Comparison of ENCODE assay signal across 25 mouse cellular contexts in the genomic region with DNA sequence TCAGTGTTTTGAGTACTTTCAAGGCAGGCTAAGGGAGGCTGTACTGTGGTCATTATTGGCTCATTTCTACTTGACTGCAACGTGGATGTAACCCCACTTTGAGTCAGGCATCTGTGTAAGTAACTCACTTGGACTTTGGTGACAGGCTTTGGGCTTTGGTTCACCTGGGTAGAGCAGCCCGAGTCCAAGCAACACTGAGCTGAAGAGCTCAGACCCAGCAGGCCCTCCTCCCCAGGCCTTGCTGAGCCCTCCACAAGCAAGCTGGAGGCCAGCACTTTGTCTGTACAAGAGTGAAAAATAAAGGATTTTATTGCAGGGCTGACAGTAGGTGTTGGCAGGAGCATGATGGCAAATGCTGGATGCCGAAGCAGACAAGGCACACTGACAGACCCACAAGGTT. TPM values are rescaled to one million over a fixed set of nuclear protein-coding genes. Genes with fewer than 3 reads are reported as not detected.
A peak's percentile ranks its signal among the peaks of the same experiment; 100 is the strongest.
DNase-seq lines count a peak whose midpoint lies in the region; ATAC-seq lines count a peak whose summit lies in the region.
"Had no signal": no experiment of that assay in that cellular context is flagged by ENCODE, and none has a peak within 500 bp of the region (broad histone marks: within the 10 kb centered on the region; RNA-seq: fewer than 3 reads in every experiment).

No protein-coding gene starts in this region.

- no peak overlapping the region for H3K4me2 ChIP-seq in forebrain, embryonic 11.5 days (ENCODE audit: low read depth, low read length, severe bottlenecking)
- no peak overlapping the region for H3K4me2 ChIP-seq in forebrain, embryonic 16.5 days (ENCODE audit: low read length)
- no peak overlapping the region for H3K4me2 ChIP-seq in hindbrain, embryonic 13.5 days
- no peak overlapping the region for H3K4me2 ChIP-seq in hindbrain, embryonic 11.5 days (replicated peaks; ENCODE audit: low read depth, low read length)
- H3K4me2 ChIP-seq in limb, embryonic 15.5 days = no peak overlapping the region
- H3K4me2 ChIP-seq: heart, embryonic 11.5 days; hindbrain, embryonic 12.5 days had no signal

- peak; percentile 46 for DNase-seq in forebrain, embryonic 11.5 days (ENCODE audit: low spot score)
- DNase-seq in hindbrain, embryonic 11.5 days (ENCODE audit: low spot score) = no peak
- no peak for DNase-seq in limb, embryonic 10.5 days (ENCODE audit: low spot score)
- peak; percentile 27 for DNase-seq in testis, postnatal 10 days (ENCODE audit: low spot score)
- DNase-seq in testis, postnatal 14 days (ENCODE audit: low spot score) = no peak
- DNase-seq: adrenal gland, adult 2 months; B cell, adult 2 months; cerebellum, adult 11 months; cerebellum, adult 8-10 months; gastrocnemius, postnatal 25 days; heart, postnatal 4 days had no signal

- no peaks in the 10 kb centered on the region for H3K4me1 ChIP-seq in forebrain, embryonic 11.5 days (replicated peaks; ENCODE audit: control insufficient read depth, insufficient read depth, low read length)
- H3K4me1 ChIP-seq in forebrain, embryonic 16.5 days (replicated peaks; ENCODE audit: control insufficient read depth, insufficient read depth, low read length) = no peaks in the 10 kb centered on the region
- no peaks in the 10 kb centered on the region for H3K4me1 ChIP-seq in hindbrain, embryonic 13.5 days (replicated peaks)
- no peaks in the 10 kb centered on the region for H3K4me1 ChIP-seq in hindbrain, embryonic 11.5 days (replicated peaks; ENCODE audit: control insufficient read depth, insufficient read depth, low read length)
- H3K4me1 ChIP-seq in limb, embryonic 15.5 days = no peaks in the 10 kb centered on the region
- H3K4me1 ChIP-seq in limb, embryonic 10.5 days = 0 out of 2 replicates have a peak, but pooled peaks cover 2% of the 10 kb centered on the region
- H3K4me1 ChIP-seq: forebrain, embryonic 10.5 days; hindbrain, embryonic 12.5 days had no signal

- ATAC-seq in forebrain, embryonic 11.5 days (replicated peaks; ENCODE audit: low FRiP score) = no peak
- no peak for ATAC-seq in forebrain, embryonic 16.5 days
- no peak for ATAC-seq in hindbrain, embryonic 13.5 days (ENCODE audit: low FRiP score)
- ATAC-seq in hindbrain, embryonic 11.5 days (ENCODE audit: low FRiP score) = no peak
- no peak for ATAC-seq in limb, embryonic 15.5 days (ENCODE audit: insufficient number of reproducible peaks, low FRiP score, low TSS enrichment, low read depth)
- ATAC-seq: forebrain, embryonic 14.5 days; hindbrain, embryonic 16.5 days; intestine, embryonic 16.5 days had no signal

- no peaks in the 10 kb centered on the region for H3K27me3 ChIP-seq in forebrain, embryonic 11.5 days (ENCODE audit: control insufficient read depth, insufficient read depth, low read length)
- H3K27me3 ChIP-seq in forebrain, embryonic 16.5 days (replicated peaks; ENCODE audit: control insufficient read depth, insufficient read depth, low read length) = no peaks in the 10 kb centered on the region
- no peaks in the 10 kb centered on the region for H3K27me3 ChIP-seq in hindbrain, embryonic 13.5 days
- no peaks in the 10 kb centered on the region for H3K27me3 ChIP-seq in hindbrain, embryonic 11.5 days (ENCODE audit: control insufficient read depth, insufficient read depth, low read length)
- no peaks in the 10 kb centered on the region for H3K27me3 ChIP-seq in limb, embryonic 15.5 days
- no peaks in the 10 kb centered on the region for H3K27me3 ChIP-seq in limb, embryonic 10.5 days (ENCODE audit: low read depth, poor library complexity, severe bottlenecking)
- H3K27me3 ChIP-seq: CH12.LX; hindbrain, embryonic 12.5 days had no signal

- peaks cover 2% of the 10 kb centered on the region; the same call in 1 of the 2 replicates for H3K36me3 ChIP-seq in forebrain, embryonic 11.5 days (ENCODE audit: control insufficient read depth, insufficient read depth, low read length)
- peaks cover 44% of the 10 kb centered on the region for H3K36me3 ChIP-seq in forebrain, embryonic 16.5 days (ENCODE audit: control insufficient read depth, insufficient read depth)
- peaks cover 86% of the 10 kb centered on the region for H3K36me3 ChIP-seq in hindbrain, embryonic 13.5 days
- H3K36me3 ChIP-seq in hindbrain, embryonic 11.5 days (ENCODE audit: control insufficient read depth, insufficient read depth, low read length) = 0 out of 2 replicates have a peak, but pooled peaks cover 2% of the 10 kb centered on the region
- peaks cover 73% of the 10 kb centered on the region for H3K36me3 ChIP-seq in limb, embryonic 15.5 days
- peaks cover 92% of the 10 kb centered on the region for H3K36me3 ChIP-seq in limb, embryonic 10.5 days

- 85% methylated on average over 3 of the region's 3 CpGs for WGBS in forebrain, embryonic 11.5 days
- WGBS in forebrain, embryonic 16.5 days = 80% methylated on average over 3 of the region's 3 CpGs
- WGBS in hindbrain, embryonic 13.5 days = 79% methylated on average over 3 of the region's 3 CpGs
- WGBS in hindbrain, embryonic 11.5 days = 83% methylated on average over 3 of the region's 3 CpGs
- 58% methylated on average over 3 of the region's 3 CpGs for WGBS in limb, embryonic 15.5 days
- 71% methylated on average over 3 of the region's 3 CpGs for WGBS in limb, embryonic 10.5 days

- no peak overlapping the region for H3K27ac ChIP-seq in forebrain, embryonic 11.5 days (ENCODE audit: low read depth, low read length)
- no peak overlapping the region for H3K27ac ChIP-seq in forebrain, embryonic 16.5 days (ENCODE audit: low read length)
- H3K27ac ChIP-seq in hindbrain, embryonic 13.5 days = 0 out of 2 replicates have a peak overlapping the region, but pooled peaks have one; percentile 18
- H3K27ac ChIP-seq in hindbrain, embryonic 11.5 days (ENCODE audit: low read depth, low read length) = no peak overlapping the region
- peak overlapping the region; percentile 30; the same call in 1 of the 2 replicates for H3K27ac ChIP-seq in limb, embryonic 15.5 days
- no peak overlapping the region for H3K27ac ChIP-seq in limb, embryonic 10.5 days
- H3K27ac ChIP-seq: forebrain, embryonic 10.5 days; heart, adult 2 months; hindbrain, embryonic 12.5 days had no signal

- no peak overlapping the region for H3K9ac ChIP-seq in forebrain, embryonic 11.5 days (ENCODE audit: low read length)
- no peak overlapping the region for H3K9ac ChIP-seq in forebrain, embryonic 16.5 days (replicated peaks; ENCODE audit: low read depth, low read length)
- no peak overlapping the region for H3K9ac ChIP-seq in hindbrain, embryonic 13.5 days
- H3K9ac ChIP-seq in hindbrain, embryonic 11.5 days (ENCODE audit: low read depth, low read length) = no peak overlapping the region
- no peak overlapping the region for H3K9ac ChIP-seq in limb, embryonic 15.5 days
- H3K9ac ChIP-seq: hindbrain, embryonic 12.5 days had no signal

- H3K4me3 ChIP-seq in forebrain, embryonic 11.5 days (ENCODE audit: low read depth, low read length) = no peak overlapping the region
- no peak overlapping the region for H3K4me3 ChIP-seq in forebrain, embryonic 16.5 days (replicated peaks; ENCODE audit: low read length)
- H3K4me3 ChIP-seq in hindbrain, embryonic 13.5 days = no peak overlapping the region
- no peak overlapping the region for H3K4me3 ChIP-seq in hindbrain, embryonic 11.5 days (ENCODE audit: low read depth, low read length)
- no peak overlapping the region for H3K4me3 ChIP-seq in limb, embryonic 15.5 days
- H3K4me3 ChIP-seq in limb, embryonic 10.5 days = no peak overlapping the region
- H3K4me3 ChIP-seq: forebrain, embryonic 10.5 days; heart, adult 2 months; hindbrain, embryonic 12.5 days had no signal

- no peaks in the 10 kb centered on the region for H3K9me3 ChIP-seq in forebrain, embryonic 11.5 days (ENCODE audit: control insufficient read depth, low read length)
- no peaks in the 10 kb centered on the region for H3K9me3 ChIP-seq in forebrain, embryonic 16.5 days (ENCODE audit: control insufficient read depth, low read length)
- H3K9me3 ChIP-seq in hindbrain, embryonic 13.5 days = no peaks in the 10 kb centered on the region
- H3K9me3 ChIP-seq in hindbrain, embryonic 11.5 days (ENCODE audit: control insufficient read depth, low read length) = no peaks in the 10 kb centered on the region
- H3K9me3 ChIP-seq in limb, embryonic 15.5 days = no peaks in the 10 kb centered on the region
- H3K9me3 ChIP-seq in limb, embryonic 10.5 days (replicated peaks) = no peaks in the 10 kb centered on the region
- H3K9me3 ChIP-seq: forebrain, embryonic 10.5 days; hindbrain, embryonic 12.5 days had no signal

RNA-seq across cellular contexts. Expression of a gene that starts 12.2 kb away (rescaled TPM):
- 833 and 855 TPM in 2 replicates for polyA plus RNA-seq in forebrain, embryonic 11.5 days (2014; fragmentation: Nextera tagmentation; extraction: Ambion mirVana)
- polyA plus RNA-seq in forebrain, embryonic 16.5 days (2015; fragmentation: Nextera tagmentation; extraction: Ambion mirVana) = 660 and 710 TPM in 2 replicates
- polyA plus RNA-seq in hindbrain, embryonic 13.5 days (2015; fragmentation: Nextera tagmentation; extraction: Ambion mirVana) = 534 and 549 TPM in 2 replicates
- polyA plus RNA-seq in hindbrain, embryonic 11.5 days (2014; fragmentation: Nextera tagmentation; extraction: Ambion mirVana) = 854 and 865 TPM in 2 replicates
- 370 and 395 TPM in 2 replicates for polyA plus RNA-seq in limb, embryonic 15.5 days (2015; fragmentation: Nextera tagmentation; extraction: Ambion mirVana)
- 586 and 668 TPM in 2 replicates for polyA plus RNA-seq in limb, embryonic 10.5 days (2016; fragmentation: Nextera tagmentation; extraction: Ambion mirVana)

RNA-seq across cellular contexts. Expression of a gene that starts 34.7 kb away (rescaled TPM):
- polyA plus RNA-seq in forebrain, embryonic 11.5 days (2014; fragmentation: Nextera tagmentation; extraction: Ambion mirVana) = 0.47 TPM in 1 of 2 replicates, not detected in the other
- polyA plus RNA-seq in forebrain, embryonic 16.5 days (2015; fragmentation: Nextera tagmentation; extraction: Ambion mirVana) = 0.75 and 1.2 TPM in 2 replicates
- 0.75 and 1.4 TPM in 2 replicates for polyA plus RNA-seq in hindbrain, embryonic 13.5 days (2015; fragmentation: Nextera tagmentation; extraction: Ambion mirVana)
- 0.22 and 0.51 TPM in 2 replicates for polyA plus RNA-seq in hindbrain, embryonic 11.5 days (2014; fragmentation: Nextera tagmentation; extraction: Ambion mirVana)
- polyA plus RNA-seq in limb, embryonic 15.5 days (2015; fragmentation: Nextera tagmentation; extraction: Ambion mirVana) = 0.37 TPM in 1 of 2 replicates, not detected in the other
- polyA plus RNA-seq in limb, embryonic 10.5 days (2016; fragmentation: Nextera tagmentation; extraction: Ambion mirVana) = 0.43 TPM in 1 of 2 replicates, not detected in the other
- polyA plus RNA-seq: adrenal gland, adult 2 months; embryonic facial prominence, embryonic 11.5 days; heart, embryonic 11.5 days; heart, embryonic 14.5 days; heart, postnatal 0 days had no signal

RNA-seq across cellular contexts. Expression of a gene that starts 41.9 kb away (rescaled TPM):
- 23.9 and 26.7 TPM in 2 replicates for polyA plus RNA-seq in forebrain, embryonic 11.5 days (2014; fragmentation: Nextera tagmentation; extraction: Ambion mirVana)
- 28.6 and 31.2 TPM in 2 replicates for polyA plus RNA-seq in forebrain, embryonic 16.5 days (2015; fragmentation: Nextera tagmentation; extraction: Ambion mirVana)
- 22.7 and 27.5 TPM in 2 replicates for polyA plus RNA-seq in hindbrain, embryonic 13.5 days (2015; fragmentation: Nextera tagmentation; extraction: Ambion mirVana)
- 25.9 and 29.9 TPM in 2 replicates for polyA plus RNA-seq in hindbrain, embryonic 11.5 days (2014; fragmentation: Nextera tagmentation; extraction: Ambion mirVana)
- polyA plus RNA-seq in limb, embryonic 15.5 days (2015; fragmentation: Nextera tagmentation; extraction: Ambion mirVana) = 23.5 and 24.3 TPM in 2 replicates
- 22.5 and 22.6 TPM in 2 replicates for polyA plus RNA-seq in limb, embryonic 10.5 days (2016; fragmentation: Nextera tagmentation; extraction: Ambion mirVana)

Comparison
In these comparisons a context has a peak if more than half of its experiments do, and no peak if none do; other contexts are left out.
1. DNase-seq: peak in forebrain, embryonic 11.5 days (single experiment) and testis, postnatal 10 days (single experiment); none in hindbrain, embryonic 11.5 days (single experiment), limb, embryonic 10.5 days (single experiment) and testis, postnatal 14 days (single experiment).
2. H3K27ac ChIP-seq: peak in hindbrain, embryonic 13.5 days (single experiment) and limb, embryonic 15.5 days (single experiment); none in forebrain, embryonic 11.5 days (single experiment), forebrain, embryonic 16.5 days (single experiment), hindbrain, embryonic 11.5 days (single experiment) and limb, embryonic 10.5 days (single experiment).